Mouse (Mus musculus) gastrocnemius, adult 8-10 months (tissue): ENCODE data around the gene Pard3b. TPM values are rescaled to one million over a fixed set of nuclear protein-coding genes. Genes with fewer than 3 reads are reported as not detected.

ENCODE experiments used
- DNase-seq, 2 experiments: peaks; one replicate each; pipeline ENCODE4 v3.0.0; 2022; ENCODE audit warnings: low spot score in 2 of 2
- total RNA-seq, 4 experiments: library from RNA; stranded (reverse); gene quantifications; 2 replicates each; pipeline ENCODE4 v1.2.4; 2022

The Pard3b gene
- total RNA-seq, 4 experiments from 2014 or later, result 4.6 to 6.6 (median 5.1) TPM

DNA sequence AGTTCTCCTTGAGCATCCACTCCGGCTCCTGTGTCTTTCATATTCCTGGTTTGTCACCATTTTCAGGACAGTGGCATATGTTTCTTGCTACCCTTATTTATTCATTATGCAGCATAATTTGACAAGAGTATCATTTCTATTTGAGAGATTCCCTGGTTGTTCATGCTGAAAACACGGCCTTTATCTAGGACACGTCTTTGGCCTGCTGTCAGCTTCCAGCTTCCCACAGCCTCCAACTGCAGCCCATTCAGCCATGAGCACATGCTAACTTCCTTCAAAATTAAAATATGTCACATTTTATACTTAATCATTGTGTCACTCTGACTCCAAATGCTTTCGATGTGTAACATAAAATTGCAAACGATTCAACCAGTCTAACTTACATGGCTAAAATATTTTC, 596.5 kb downstream of the Pard3b start:
- DNase-seq, result no peak

DNA sequence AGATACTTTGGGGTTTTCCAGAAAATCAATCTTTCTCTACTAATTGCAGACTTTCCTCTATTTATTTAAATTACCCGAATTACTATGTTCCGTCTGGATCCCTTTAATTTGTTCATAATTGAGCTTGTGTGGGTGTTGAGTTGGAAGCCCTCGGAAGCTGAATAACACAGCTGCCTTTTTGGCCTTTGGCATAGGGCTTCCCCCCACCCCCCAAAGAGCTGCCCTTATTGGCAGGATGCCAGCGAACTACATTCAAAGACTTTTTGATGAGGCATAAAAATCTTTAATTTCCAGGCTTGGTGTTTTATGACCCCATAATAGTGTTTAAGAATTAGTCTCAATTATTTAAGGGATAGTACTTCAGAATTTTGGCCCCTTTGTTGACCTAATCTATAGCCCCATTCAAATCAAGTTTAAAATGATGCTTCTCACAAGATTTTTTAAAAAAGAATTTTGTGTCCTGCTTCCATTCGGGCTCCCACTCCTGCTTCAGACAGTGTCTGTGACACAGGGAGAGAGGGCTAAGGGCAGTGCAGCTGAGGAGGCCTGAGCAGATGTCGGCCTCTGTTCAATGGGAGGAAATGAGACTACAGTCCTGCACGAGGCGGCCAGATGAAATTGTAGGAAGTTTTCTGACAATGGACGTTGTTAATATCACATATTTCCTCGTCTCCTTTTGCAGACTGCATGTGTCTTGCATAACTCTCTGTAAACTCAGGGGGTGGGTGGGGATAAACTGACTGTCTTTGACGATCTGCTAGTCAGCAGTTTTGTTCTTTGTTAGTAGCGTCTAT, 605.8 kb downstream of the Pard3b start:
- no peak for DNase-seq

DNA sequence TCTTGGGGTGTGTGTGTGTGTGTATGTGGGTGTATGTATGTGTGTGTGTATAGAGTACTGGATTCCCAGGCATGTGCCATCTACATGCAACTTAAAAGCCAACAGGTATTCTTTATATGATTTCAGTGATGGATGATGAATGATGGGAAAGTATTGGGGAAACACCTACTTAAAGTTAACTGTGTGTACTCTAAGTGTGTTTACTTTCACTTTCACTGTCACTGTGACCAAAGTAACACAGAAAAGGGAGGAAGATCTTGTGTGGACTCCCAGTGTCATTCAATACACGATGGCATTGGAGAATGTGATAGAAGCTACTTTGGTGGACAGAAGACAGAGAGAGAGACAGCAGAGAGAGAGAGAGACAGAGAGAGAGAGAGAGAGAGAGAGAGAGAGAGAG, 613.8 kb downstream of the Pard3b start:
- DNase-seq, result no peak

DNA sequence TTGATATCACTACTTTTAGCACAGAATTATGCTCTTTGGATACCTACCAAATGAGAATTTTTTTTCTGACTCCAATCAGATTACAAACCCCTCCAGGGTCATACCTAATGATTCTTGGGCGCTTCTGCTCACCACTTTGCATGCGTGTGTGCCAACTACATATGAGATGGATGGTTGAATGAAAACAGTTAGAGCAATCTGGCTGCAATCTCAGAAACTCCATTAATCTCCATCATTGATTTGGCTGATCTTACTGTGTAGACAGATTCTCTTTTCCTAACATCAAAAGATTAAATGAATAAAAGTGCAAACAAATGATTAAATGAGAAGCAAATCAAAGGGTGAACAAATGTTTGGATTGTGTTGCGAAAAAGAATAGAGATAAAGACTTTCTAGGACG, 615.7 kb downstream of the Pard3b start:
- no peak for DNase-seq

DNA sequence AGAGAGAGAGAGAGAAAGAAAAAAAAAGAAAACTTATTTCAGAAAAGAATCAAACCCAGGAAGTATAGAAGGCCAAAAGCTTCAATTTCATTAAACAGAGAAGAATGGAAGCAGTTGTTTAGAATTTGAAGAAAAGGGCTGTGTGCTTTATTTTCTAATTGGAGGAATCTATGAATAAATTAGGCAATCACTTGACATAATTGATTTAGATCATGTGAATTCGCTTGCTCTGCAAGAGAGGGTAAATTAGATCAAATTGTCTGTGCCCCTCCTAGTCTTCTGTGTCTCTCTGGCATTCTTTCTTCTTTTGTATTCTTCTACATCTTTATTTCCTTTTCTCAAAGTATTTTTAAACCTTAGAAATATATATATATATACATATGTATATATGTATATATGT, 616.3 kb downstream of the Pard3b start:
- no peak for DNase-seq

DNA sequence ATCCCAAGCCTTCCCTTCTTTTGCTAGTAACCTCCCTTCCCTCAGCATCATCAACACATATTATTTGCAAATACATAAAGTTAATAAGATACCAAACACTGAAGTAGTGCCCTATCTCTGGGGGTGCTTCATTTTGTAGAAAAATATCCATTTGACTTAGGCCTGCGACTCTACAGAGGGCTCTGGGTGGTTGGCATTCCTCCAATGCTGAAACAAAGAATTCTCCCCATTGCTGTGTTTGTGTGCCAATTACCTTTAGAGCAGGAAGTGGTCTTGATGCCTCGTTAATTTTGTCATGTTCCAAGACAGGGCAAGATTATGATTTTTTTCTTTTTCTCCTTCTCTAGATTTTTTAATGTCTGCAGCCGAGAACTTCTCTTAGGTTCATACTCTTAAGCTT, 637.8 kb downstream of the Pard3b start:
- DNase-seq, result no peak

DNA sequence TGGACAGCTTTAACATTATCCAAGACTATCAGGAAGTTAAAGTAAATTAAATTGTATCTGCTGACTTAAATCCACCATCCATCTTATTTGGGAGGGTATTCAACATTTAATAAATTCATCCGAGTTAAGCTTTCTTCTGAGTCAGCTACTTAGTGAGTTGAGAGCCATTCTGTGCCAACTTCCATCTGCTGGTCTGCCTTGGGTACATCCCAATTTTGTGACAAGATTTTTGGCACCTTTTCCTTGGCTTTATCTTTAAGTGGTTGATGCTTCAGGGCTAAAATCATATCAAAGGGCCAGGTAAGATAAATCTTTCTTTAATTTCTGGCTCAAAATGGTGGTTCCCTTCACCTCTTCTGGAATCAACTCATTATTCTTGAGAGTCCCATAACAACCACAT, 640.0 kb downstream of the Pard3b start:
- no peak for DNase-seq

DNA sequence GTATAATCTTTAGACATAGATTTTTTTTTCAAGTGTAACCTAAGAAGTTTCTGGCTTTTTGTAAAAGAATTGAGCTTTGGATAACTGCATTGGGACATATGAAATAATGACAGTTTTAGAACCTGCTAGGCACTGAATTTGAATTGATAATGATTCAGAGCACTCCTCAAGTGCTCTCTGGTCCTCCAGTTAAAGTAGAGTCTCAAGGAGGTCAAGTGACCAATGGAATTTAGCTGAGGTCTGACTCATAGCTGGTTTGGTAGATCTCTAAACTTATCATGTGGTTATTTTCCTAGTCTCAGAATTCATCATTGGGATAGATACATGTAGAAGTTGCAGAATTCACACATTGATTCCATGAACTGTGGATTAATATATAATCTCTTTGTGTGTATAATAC, 642.0 kb downstream of the Pard3b start:
- DNase-seq, result no peak

DNA sequence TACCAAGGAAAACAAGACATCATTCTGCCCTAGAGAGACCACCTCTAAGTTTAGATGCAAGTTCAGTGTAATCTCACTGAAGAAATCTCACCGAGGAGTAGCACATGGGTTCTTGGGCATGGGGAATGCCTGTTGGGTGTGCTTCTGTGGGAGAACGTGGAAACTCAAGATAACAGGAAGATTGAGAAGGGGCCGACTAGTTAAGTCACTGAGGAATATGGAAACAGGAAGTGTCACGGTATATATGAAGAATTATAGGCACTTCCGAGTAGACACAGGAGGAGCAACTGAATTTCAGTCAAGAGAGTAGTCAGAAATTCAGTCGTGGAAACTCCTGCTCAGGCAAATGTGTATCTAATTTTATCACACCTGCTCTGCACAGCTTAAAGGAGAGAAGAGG, 644.2 kb downstream of the Pard3b start:
- no peak for DNase-seq

DNA sequence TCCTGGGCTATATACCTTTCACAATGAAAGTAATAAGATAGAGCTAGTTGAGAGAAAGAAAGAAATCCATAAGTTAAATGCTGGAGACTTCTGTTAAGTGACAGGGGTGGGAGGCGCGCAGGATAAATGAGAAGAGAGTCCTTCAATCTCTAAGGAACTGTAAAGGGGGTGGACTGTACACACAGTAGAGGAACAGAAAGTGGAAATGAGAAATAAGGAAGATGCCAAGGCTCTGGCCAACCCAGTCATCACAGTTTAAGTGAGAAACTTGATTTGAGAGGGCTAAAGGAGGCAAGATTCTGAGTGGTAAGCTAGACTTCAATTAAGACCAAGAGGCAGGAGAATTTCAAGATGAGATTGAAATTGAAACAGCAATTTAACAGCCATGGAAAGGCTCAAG, 645.0 kb downstream of the Pard3b start:
- DNase-seq, result no peak

DNA sequence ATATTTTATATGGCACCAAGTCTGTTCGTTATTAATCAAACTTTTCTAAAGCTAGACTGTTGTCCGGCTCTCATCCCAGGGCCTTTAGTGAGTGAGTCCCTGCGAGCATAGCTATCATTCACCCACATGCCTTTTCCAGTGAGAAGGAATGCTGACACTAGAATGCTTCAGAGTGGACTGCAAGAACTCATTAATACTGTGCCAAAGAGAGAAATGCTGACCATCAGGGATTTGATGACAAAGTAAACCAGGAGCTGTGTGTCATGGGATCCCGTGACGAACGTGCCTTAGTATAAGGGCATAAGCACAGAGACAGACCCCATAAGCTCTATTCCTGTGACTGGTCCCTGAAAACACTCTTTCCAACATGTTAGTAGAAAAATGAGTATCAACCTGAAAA, 670.8 kb downstream of the Pard3b start:
- no peak for DNase-seq

DNA sequence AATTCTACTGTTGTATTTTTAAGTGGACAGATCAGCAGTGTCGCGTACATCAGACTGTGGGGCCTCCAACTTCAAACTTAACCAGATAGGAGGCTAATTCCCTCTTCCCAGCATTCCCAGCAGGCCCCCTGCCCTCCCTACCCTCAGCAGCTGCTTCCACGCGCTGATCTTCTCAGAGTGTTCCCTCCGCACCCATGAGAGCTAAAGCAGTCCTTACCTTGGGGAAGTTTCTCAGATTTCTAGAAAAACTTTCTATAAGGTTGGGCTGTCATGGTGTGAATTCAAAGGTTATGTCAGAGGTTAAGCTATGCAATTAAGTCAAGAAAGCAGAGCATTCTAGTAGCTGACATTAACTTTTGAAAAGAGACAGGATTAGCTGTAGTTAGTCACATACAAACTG, 686.6 kb downstream of the Pard3b start:
- no peak for DNase-seq

DNA sequence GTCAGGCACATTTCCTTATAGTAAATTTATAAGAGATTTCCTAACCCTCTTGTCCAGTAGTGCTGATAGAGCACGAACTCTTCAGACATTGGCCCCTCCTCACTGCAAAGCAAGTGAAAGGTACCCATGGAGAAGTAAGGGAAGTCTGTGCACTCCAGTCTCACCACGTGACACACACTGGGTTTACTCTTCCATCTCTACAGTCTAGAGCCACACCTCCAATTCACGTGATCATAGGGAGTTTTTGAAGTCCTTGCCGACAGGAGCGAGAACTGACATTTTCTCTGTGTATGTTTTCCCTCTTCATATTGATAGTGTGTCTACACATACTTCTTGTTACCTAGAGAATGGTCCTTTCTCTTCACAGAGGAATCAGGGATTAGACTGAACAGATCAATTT, 689.1 kb downstream of the Pard3b start:
- DNase-seq, result no peak

DNA sequence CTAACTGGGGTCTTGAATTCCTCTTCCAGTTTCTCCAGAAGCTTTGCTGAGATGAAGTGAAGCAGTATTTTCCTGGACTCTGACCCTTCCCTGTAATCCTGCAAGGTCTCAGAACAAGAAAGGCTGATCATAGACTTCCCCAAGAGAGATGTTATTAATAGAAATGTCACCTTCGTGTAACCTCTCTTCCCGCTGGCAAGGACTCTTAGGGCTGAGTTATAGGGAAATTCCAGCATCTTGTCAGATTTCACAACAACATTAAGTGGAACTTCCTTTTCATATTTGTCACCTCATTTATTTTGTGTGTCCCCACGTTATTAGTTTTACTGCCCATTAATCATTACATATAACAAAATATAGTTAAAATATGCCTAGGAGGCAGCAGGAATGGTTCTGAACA, 690.2 kb downstream of the Pard3b start:
- no peak for DNase-seq

DNA sequence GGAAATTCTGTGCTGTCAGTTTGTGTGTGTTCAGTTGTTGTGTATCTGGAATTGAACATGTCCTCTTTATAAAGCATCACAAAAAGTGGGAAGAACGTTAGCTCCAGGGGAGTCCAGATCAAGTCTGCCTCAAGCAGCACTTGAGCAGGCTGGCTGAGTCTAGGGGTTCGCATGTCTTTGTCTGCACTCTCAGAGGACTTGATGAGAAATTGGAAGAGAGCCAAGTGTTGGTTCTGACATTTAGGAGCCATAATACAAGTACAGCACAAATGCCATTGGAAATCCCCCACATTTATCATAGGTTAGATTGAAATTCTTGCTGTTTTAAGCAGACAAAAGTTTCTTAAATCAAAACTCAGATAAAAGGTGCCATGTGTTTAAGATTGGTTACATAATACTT, 694.4 kb downstream of the Pard3b start:
- no peak for DNase-seq

DNA sequence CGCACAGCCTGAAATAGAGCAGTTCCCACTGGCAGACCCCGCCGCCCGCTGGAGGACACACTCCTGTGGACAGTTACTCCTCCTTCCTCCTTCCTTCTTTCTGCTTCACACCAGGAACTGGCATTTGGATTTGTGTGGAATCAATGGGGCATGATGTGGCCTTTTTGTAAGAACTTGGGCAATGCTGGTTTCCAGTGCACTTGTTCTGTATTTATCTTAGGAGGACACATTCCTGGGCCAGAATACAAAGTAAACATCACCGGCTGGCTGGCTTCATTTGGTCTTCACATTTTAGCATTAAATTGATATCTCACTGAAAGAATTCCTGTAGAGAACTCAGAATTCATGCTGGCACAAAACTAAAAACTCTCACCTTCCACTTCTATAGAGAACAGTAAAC, 695.6 kb downstream of the Pard3b start:
- DNase-seq, result no peak

DNA sequence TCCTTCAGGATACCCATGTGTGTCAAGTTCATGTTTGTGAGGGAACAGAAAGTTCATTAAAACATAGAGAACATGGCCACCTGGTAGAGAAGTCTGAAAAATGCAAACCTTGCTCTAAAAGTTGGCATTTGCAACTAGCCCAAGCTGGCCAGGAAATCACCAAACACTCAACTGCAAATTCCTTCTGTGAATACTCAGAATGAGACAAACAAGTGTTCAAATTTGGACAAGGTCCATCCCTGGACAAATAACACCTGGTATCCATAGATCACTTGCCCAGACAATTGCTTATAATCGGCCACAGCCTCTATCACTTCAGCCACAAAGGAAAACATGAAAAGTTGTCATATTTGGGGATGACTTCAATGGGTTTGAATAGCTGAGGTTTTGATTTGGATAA, 701.6 kb downstream of the Pard3b start:
- DNase-seq, result no peak

DNA sequence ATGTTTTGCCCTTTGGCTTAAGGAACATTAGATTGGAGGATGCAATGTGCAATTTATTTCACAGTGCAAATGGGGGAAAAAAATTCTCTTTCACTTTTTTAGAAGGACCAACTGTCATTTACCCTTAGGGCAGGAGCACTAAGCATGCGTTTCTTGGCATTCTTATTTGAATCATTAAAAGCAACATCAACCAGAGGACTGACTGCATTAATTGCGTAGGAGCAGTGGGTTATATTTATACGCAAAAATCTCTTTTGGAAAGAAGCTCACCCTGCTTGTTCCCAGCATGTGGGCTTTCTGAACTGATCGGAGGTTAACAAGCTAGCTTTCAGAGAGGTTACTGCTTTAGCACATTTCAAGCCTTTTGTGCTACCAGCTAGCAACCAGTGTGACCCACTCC, 705.7 kb downstream of the Pard3b start:
- DNase-seq, result no peak

DNA sequence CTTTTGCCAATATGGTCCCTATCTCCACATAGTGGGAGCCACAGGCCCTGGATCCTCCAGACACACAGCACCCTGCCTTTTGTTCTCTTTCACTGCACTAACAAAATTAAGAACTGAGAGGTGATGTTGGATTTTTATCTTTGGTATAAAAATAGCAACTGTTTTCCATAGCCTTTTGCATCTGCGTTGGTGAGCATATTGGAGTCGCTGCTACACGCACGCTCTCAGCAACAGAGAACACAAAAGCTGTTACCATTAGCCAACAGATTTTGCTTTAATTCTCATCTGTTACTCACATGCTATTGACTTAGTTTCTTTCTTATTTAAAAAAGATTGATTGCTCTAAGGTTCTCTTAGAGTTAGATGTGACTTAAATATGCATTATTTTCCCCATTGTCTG, 709.7 kb downstream of the Pard3b start:
- DNase-seq, result no peak

DNA sequence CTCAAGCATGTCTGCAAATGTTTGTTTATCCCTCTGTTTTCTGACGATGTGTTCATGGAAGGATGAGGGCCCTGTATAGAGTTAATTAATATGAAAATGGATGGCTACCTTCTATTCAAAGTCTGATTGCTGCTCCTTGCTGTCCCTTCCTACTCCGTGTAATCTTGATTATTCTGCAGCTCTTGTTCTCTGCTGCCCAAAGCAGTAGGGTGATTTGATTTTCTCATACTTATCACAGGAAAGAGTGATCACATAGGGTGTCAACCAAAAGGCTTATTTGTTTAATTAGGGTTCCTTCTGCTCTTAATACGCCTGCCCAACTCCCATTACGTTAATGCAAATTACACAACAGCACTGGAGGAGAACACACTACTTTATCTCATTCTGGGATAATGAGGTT, 716.9 kb downstream of the Pard3b start:
- DNase-seq, result no peak

DNA sequence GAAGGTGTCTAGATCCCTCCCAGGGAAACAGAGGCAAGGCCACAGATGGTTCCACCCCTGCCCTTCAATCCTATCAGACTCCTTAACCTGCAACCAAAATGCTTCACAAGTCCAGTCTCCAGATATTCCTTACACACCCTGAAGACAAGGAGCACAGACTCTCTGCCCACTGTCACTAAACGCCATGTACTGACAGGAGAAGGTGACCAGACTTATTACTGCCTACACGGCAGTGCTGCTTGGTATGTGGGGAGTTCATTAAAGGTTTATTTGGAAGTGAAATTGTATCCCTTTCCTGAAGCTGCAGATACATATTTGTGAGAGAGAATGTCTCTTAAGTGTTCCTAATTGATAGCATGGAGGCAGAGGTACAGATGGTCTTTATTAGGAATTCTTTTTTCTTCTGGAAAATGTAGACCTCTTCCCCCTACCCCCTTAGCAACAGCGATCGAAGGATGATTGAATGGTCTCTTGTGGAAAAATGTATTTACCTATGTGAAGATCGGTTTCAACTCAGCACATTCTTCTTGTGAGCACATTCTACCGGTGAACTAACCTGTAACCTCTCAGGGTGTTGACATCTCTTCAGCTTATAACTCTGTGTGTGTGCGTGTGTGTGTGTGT, 735.9 kb downstream of the Pard3b start:
- no peak for DNase-seq

DNA sequence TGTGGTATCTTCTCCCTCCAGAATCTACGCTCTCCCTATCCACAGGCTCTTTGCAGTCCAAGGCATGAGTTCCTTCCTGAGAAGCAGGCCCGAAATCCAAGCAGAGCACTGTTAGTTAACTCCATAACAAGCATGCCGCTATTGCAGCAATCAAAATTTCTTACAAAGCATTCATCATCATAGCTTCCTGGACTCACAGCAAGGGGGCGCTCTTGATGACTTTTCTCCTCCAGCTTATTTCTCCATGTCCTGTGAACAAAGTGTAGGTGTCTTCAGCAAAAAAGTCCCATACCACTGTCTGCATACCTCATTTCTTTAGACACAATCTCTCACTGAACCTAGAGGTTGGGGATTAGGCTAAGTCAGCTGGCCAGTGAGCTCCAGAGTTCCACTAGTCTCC, 739.7 kb downstream of the Pard3b start:
- DNase-seq, result no peak

DNA sequence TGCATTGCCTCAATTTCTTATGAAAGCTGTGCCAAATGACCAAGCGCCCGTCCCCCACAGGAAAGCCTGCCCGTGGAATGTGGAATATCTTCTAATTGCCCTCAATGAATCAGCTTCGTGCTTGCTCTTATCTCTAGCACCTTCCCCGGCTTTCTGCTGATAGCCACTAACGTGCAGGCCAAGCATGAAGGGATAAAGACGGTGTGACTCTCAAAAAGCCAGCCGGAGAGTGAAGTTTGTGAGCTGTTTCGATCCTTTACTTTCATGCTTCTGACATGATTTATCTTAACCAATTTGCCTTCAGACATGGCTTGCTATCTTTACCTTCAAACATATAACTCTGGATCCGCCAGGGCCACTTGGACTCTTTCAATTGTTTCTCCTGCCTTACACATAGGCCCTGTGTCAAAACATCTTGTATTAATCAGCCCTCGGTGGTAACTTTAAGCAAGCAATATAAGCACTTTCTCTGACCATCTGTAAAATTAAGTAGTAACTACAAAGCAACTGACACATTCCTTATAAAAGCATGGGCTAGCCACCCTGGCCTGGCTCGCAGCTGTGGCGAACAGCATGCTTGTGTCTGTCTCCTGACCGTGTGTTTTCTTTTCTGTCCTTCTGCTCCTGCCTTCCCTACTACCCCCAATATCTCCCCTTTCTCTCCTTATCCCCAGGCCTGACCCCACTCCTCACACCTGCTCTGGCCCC, 744.3 kb downstream of the Pard3b start:
- no peak for DNase-seq
